Mouse (Mus musculus) ES-Bruce4 (cell line): ENCODE results near the gene Tpk1.

Experiments
- CTCF ChIP-seq: IDR thresholded peaks from one replicate; pipeline ENCODE4 v1.8.1; 2011; ENCODE audit warnings: low read depth, low read length
- EP300 ChIP-seq: IDR thresholded peaks from 2 replicates; pipeline ENCODE4 v1.6.1; 2011; ENCODE audit warnings: low read depth, low read length; ENCODE audit not compliant: insufficient read depth
- POLR2A ChIP-seq: IDR thresholded peaks from one replicate; pipeline ENCODE4 v1.8.1; 2011; ENCODE audit warnings: low read length; ENCODE audit not compliant: insufficient read depth

- TF ChIP-seq CTCF (no peak), POLR2A (no peak), EP300 (no peak)
These were observed 36.9 kb upstream of the Tpk1 start for GRCm38 (mm10) chr6:43702810-43703614.
